Mouse (Mus musculus): ENCODE measurements at regions not wholly inside any gene's neighbourhood (a gene's known extent, or its start where the extent isn't known, plus 50 kb on each side); places are given as distances from the start of the nearest gene placed in this dataset.

DNA sequence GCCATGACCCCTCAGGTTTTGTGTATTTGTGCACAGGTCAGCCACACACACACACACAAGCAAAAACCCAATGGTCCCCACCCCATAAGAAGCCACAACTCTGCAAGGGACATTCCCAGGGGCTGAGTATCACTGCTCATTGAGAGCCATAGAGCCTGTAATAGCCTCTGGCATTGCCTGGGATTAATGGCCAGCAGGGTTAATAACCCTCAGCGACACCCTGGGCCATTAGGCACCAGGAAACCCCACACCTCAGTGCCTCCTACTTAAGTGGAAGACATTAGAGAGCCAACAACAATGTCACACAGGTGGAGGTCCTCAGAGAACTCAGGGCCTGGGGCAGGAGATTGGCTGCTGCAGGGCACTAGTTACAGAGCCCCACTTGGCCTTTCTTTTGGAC lies 93.0 kb upstream of the Zfp536 start:
- no peak for TF ChIP-seq GATA1 (IDR thresholded peaks at IDR 0.05; ENCODE audit: borderline replicate concordance, low read length)
- no peak for TF ChIP-seq FLI1 (IDR thresholded peaks at IDR 0.05; ENCODE audit: low read length)

Data from megakaryocyte, embryonic 14.5 days (primary cell).